Mouse (Mus musculus) heart, adult 2 months (tissue): ENCODE measurements around the gene 3110082I17Rik. TPM values are rescaled to one million over a fixed set of nuclear protein-coding genes. Genes with fewer than 3 reads are reported as not detected.

Experiments used
- DNase-seq, 2 experiments: peaks; one replicate each; pipeline ENCODE4 v3.0.0; 2021
- H3K27ac ChIP-seq: fragments of 200-600 bp; 2 replicates; pipeline ENCODE4 v1.8.1; 2022
- H3K27me3 ChIP-seq: fragments of 200-500 bp; 2 replicates; pipeline ENCODE4 v1.6.1; 2012; ENCODE audit warnings: mild to moderate bottlenecking, low read length, inconsistent platforms, mixed read lengths; ENCODE audit not compliant: control insufficient read depth, insufficient read depth
- H3K36me3 ChIP-seq: fragments of 200-500 bp; 2 replicates; pipeline ENCODE4 v1.6.1; 2012; ENCODE audit warnings: low read length, inconsistent platforms; ENCODE audit not compliant: control insufficient read depth, insufficient read depth
- H3K4me1 ChIP-seq: fragments of 200-500 bp; 2 replicates; pipeline ENCODE4 v1.6.1; 2011; ENCODE audit warnings: low read length; ENCODE audit not compliant: control insufficient read depth, insufficient read depth
- H3K4me3 ChIP-seq: fragments of 200-600 bp; 2 replicates; pipeline ENCODE4 v1.8.1; 2022
- H3K79me2 ChIP-seq: fragments of 200-500 bp; replicated peaks from 2 replicates; pipeline ENCODE4 v1.6.1; 2012; ENCODE audit warnings: mild to moderate bottlenecking, inconsistent platforms, low read length, moderate library complexity, mixed read lengths; ENCODE audit not compliant: control insufficient read depth, insufficient read depth
- H3K9ac ChIP-seq: fragments of 200-500 bp; 2 replicates; pipeline ENCODE4 v1.6.1; 2012; ENCODE audit warnings: low read depth, mild to moderate bottlenecking, control low read depth, inconsistent platforms, low read length, mixed read lengths
- CTCF ChIP-seq: fragments of 200-600 bp; IDR thresholded peaks from 2 replicates; pipeline ENCODE4 v1.8.1; 2022; ENCODE audit warnings: antibody characterized with exemption, mild to moderate bottlenecking, moderate library complexity
- EP300 ChIP-seq: fragments of 200-500 bp; IDR thresholded peaks from 2 replicates; pipeline ENCODE4 v1.6.1; 2011; ENCODE audit warnings: low read depth, low read length, control low read depth; ENCODE audit not compliant: insufficient read depth
- POLR2A ChIP-seq: fragments of 200-500 bp; IDR thresholded peaks from 2 replicates; pipeline ENCODE4 v1.6.1; 2011; ENCODE audit warnings: mild to moderate bottlenecking, low read depth, low read length, control low read depth; ENCODE audit not compliant: insufficient read depth
- WGBS: fragments of 180-500 bp; shearing (Covaris S2); methylation state at CpG from one replicate; pipeline ENCODE4 v1.1.7; 2018; 5-methylcytosine and 5-hydroxymethylcytosine counted together
- intact Hi-C: fragments of 180-260 bp; cut with DNase I; formaldehyde crosslinking; loops from one replicate; pipeline ENCODE4 v1.15.1; 2025
- polyA plus RNA-seq: library from polyadenylated mRNA; depleted of rRNA; stranded (reverse); fragments of >200 nt; gene quantifications from 2 replicates; pipeline ENCODE4 v1.2.3, GENCODE M21; 2012
- total RNA-seq, 2 experiments: library from RNA; stranded (reverse); gene quantifications; 2 replicates each; pipeline ENCODE4 v1.2.3; 2021

The 3110082I17Rik gene
- total and polyA plus RNA-seq, 3 experiments, result 4.9 to 5.7 (median 5.6) TPM

DNA sequence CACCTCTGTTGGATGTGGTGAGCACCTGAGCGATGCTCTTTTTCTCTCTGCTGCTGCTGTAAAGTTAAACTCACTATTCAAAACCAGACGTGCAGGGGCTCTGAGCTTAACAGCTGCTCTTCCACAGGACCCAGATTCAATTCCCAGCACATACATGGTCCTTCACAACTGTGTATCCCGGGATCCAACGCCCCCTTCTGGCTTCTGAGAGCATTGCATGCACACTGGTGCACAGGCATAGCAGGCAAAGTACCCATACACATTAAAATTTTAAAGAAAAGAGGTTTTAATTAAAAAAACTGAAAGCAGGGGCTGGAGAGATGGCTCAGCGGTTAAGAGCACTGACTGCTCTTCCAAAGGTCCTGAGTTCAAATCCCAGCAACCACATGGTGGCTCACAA, 36.6 kb upstream of the 3110082I17Rik start:
- DNase-seq, result no peak
- Histone ChIP-seq H3K27ac (no peak overlapping the region), H3K79me2 (no peaks in the 10 kb centered on the region), H3K27me3 (no peaks in the 10 kb centered on the region; the same call in 1 of the 2 replicates), H3K36me3 (no peaks in the 10 kb centered on the region), H3K9ac (no peak overlapping the region), H3K4me1 (no peaks in the 10 kb centered on the region), H3K4me3 (no peak overlapping the region)
- 47% methylated on average over 5 of the region's 5 CpGs for WGBS
- intact Hi-C loops, result no loop called here
- TF ChIP-seq CTCF (0 out of 2 replicates have a peak, but pooled peaks have one; percentile 10), POLR2A (no peak)

DNA sequence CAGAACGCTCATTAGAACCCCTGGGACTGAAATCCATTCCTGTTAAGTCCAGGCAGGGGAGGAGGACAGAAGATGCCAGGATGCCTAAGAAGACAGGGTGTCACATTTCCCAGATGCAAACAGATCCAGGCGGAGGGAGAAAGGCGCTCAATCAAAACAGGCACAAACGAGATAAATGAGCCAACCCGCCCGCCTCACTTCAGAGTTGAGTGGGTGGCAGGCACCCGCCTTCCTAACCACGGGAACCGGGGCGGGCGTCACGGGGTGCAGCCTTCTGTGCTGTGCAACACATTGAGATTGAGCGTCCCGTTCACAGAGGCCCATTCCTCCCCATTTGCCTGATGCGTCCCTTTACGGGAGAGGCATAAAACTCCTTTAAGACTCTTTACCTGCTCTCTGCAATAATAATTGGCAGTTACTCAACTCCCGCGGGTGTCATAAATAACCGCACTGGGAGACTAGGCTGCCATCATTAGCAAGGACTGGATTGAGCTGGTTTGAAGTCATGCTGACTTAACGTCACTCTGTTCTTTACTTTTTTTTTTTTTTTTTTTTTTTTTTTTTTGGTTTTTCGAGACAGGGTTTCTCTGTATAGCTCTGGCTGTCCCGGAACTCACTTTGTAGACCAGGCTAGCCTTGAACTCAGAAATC, 34.8 kb upstream of the 3110082I17Rik start:
- no peak overlapping the region for H3K27ac ChIP-seq
- DNase-seq, result no peak
- intact Hi-C loops, result no loop called here
- TF ChIP-seq POLR2A, result no peak
- no peak for TF ChIP-seq CTCF
- no peak for TF ChIP-seq EP300
- H3K36me3 ChIP-seq, result no peaks in the 10 kb centered on the region
- no peaks in the 10 kb centered on the region for H3K4me1 ChIP-seq
- no peak overlapping the region for H3K4me3 ChIP-seq
- no peaks in the 10 kb centered on the region for H3K79me2 ChIP-seq
- WGBS, result 42% methylated on average over 22 of the region's 22 CpGs
- no peaks in the 10 kb centered on the region; the same call in 1 of the 2 replicates for H3K27me3 ChIP-seq
- no peak overlapping the region for H3K9ac ChIP-seq

DNA sequence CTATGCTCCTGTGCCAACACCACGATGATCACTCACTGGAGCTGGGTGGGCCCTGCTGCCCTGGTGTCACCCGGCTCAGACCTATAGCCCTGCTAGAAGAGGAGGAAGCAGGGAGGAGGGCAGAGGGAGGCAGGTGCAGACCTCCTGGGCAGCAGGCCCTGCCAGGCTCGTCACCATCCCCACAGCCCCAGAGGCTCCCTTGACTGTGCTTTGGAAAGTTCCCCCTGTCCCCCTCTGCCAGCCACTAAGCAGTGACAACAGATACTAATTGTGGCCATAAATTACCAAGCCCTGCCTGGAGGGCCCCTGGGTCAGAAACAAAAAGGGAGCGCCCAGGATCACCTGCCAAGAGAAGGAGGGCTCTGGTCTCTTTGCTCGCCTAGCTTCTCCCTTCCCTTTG, 33.4 kb upstream of the 3110082I17Rik start:
- TF ChIP-seq POLR2A, result no peak
- TF ChIP-seq EP300, result no peak
- TF ChIP-seq CTCF, result no peak
- no peaks in the 10 kb centered on the region for H3K4me1 ChIP-seq
- H3K79me2 ChIP-seq, result no peaks in the 10 kb centered on the region
- DNase-seq, result no peak
- H3K36me3 ChIP-seq, result no peaks in the 10 kb centered on the region
- H3K27me3 ChIP-seq, result no peaks in the 10 kb centered on the region; the same call in 1 of the 2 replicates
- no peak overlapping the region for H3K9ac ChIP-seq
- intact Hi-C loops, result no loop called here
- no peak overlapping the region for H3K4me3 ChIP-seq
- H3K27ac ChIP-seq, result no peak overlapping the region
- WGBS, result 62% methylated on average over 5 of the region's 5 CpGs

- H3K4me1 ChIP-seq, result no peaks in the 10 kb centered on the region
- H3K27ac ChIP-seq, result no peak overlapping the region
- H3K4me3 ChIP-seq, result no peak overlapping the region
- no peaks in the 10 kb centered on the region; the same call in 1 of the 2 replicates for H3K27me3 ChIP-seq
- intact Hi-C loops, result no loop called here
- TF ChIP-seq CTCF, result no peak
- TF ChIP-seq EP300, result no peak
- TF ChIP-seq POLR2A, result no peak
- no peaks in the 10 kb centered on the region for H3K36me3 ChIP-seq
- 54% methylated on average over 8 of the region's 8 CpGs for WGBS
- no peaks in the 10 kb centered on the region for H3K79me2 ChIP-seq
- no peak overlapping the region for H3K9ac ChIP-seq
- no peak for DNase-seq
These were observed 31.0 kb upstream of the 3110082I17Rik start for GRCm38 (mm10) chr5:139491348-139491747.

DNA sequence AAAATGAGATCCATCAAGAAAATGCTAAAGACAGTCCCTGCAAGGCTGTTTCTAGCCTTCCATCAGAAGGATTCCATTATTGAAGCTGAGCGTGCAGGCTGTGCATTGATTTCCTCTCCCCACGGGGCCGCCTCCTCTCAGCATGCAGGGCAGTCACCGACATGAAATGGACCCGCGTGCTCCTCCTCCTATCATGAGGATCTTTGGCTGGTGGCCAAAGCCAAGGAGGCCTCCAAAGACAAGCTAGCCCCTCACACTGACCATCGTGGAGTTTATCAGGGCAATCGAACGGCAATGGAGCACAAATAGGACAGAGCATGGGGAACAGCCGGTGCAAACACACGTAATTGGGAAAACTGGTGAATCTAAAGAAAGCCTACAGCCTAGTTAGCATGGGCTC, 29.8 kb upstream of the 3110082I17Rik start:
- no peaks in the 10 kb centered on the region; the same call in 1 of the 2 replicates for H3K27me3 ChIP-seq

DNA sequence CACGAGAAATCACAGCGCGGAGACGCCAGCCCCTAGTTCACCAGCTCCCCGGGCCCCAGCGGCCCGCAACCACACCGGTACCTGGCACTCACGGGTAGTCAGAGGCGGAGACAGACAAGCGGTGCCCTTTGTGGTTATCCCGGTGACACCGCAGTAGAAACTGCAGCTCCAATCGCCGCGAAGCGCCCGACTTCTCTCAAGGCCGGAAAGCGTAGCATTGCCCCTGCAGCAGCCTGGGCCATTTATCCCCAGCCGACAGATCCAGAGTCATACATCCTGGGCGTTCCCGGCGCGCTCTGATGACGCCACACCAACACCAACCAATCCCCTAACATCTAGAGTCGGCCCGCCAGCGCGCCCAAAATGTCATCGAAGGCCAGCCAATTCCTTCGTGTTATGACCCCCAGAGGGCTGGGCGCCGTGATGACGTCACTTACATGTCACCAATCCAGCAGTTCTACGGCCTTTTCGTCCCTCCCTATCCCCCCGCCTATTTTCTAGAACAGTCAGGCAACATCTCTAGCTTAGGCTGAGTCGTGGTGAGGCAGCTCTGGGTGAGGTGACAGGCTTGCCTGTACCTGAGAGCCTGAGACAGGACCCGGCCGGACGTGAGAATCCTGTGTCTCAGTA, 24.0 kb upstream of the 3110082I17Rik start, which contains the start of gene Zfand2a:
Gene Zfand2a (minus strand): TSS at position 365 of the 630 bp plus-strand sequence.
- H3K27me3 ChIP-seq, result no peaks in the 10 kb centered on the region
- H3K36me3 ChIP-seq, result no peaks in the 10 kb centered on the region
- peaks cover 3% of the 10 kb centered on the region for H3K4me1 ChIP-seq
- peak within 1 kb of the TSS; percentile 87 for H3K4me3 ChIP-seq
- H3K79me2 ChIP-seq, result no peaks in the 10 kb centered on the region
- peak within 1 kb of the TSS; percentile 97 for H3K27ac ChIP-seq
- H3K9ac ChIP-seq, result peak within 1 kb of the TSS; percentile 82
- under 1% methylated on average over 42 of the region's 42 CpGs for WGBS
- TF ChIP-seq POLR2A (peak; percentile 96), EP300 (peak; percentile 92), CTCF (no peak)
- intact Hi-C loops, result loop anchor here (1.0 to 5.0 kb wide), 2 partner anchors 24 to 142 kb away; partner anchors contain the start of gene 3110082I17Rik
- DNase-seq, result peak; percentile 98 to 99

More for the DNA sequence above, 29.8 kb upstream of the 3110082I17Rik start:
- H3K4me3 ChIP-seq, result no peak overlapping the region
- TF ChIP-seq POLR2A (no peak), CTCF (no peak), EP300 (no peak)
- no peak for DNase-seq
- H3K27ac ChIP-seq, result no peak overlapping the region
- H3K9ac ChIP-seq, result no peak overlapping the region
- intact Hi-C loops, result no loop called here
- WGBS, result 69% methylated on average over 11 of the region's 11 CpGs
- no peaks in the 10 kb centered on the region for H3K79me2 ChIP-seq
- H3K4me1 ChIP-seq, result no peaks in the 10 kb centered on the region
- H3K36me3 ChIP-seq, result no peaks in the 10 kb centered on the region
